Mouse (Mus musculus): ENCODE measurements around the gene Map2k1.
A peak's percentile ranks its signal among the peaks of the same experiment; 100 is the strongest.

Gene Map2k1

DNA sequence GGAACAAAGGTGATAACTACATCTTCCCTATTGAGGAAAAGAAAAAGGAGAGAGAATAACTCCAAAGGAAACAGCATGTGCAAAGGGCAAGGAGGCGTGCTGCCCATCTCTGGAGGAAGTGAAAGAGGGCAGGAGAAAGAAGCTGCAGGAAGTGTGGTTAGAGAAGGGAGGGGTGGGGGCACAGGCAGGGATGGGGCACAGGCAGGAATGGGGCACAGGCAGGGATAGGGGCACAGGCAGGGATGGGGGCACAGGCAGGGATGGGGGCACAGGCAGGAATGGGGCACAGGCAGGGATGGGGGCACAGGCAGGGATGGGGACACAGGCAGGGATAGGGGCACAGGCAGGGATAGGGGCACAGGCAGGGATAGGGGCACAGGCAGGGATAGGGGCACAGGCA is 4.1 kb downstream of the Map2k1 start:
- no peak for DNase-seq (ENCODE audit: low spot score)

DNA sequence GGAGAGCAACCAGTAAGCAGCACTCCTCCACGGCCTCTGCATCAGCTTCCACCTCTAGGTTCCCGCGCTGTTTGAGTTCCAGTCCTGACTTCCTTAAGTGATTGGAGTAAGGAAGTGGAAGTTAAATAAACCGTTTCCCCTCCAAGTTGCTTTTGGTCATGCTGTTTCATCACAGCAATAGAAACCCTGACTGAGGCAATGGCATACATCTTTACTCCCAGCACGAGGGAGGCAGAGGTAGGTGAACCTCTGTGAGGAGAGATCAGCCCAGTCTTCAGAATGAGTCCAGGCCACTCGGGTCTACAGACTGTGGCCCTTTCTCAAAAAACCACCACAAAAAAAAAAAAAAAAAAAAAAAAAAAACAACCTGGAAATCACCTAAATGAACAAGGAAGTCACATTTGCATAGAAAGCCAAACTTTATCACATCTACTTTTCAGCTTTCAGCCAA is 11.0 kb downstream of the Map2k1 start:
- DNase-seq (ENCODE audit: low spot score): no peak

DNA sequence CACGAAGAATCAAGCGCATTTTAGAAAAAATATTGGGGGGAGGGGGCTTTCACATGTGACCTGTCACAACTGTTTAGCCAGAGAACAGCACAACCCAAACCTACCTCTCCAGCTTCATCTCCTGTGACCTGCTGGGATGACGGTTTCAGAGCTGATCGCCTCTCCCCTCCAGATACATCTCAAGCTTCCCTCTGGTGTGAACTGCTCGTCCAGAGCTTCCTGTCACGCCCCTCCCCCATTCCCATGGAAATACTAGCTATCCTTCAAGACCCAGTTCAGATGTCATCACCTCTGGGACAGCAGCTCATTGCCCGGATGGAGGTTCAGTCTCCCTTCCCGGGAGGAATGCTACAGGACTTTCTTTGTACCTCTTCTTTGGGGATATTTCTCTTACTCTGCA is 12.8 kb downstream of the Map2k1 start:
- DNase-seq (ENCODE audit: low spot score): no peak

DNA sequence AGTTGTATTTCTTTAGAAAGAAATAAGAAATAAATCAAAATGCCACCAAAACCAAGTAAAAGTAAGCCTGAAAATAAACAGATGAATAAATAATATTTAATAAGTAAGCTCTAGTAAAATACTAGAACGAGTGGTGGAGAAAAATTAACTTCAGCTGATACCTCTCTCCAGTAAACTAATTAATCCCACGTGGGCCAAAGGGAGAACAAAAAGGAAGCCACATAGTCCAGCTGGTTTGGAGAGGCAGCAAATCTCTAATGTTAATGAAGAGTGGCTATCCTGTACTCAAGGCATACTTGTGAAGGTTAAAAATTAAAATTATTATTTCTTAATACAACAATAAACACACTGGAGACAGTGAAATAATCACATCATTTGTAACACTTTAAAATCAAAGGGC is 13.3 kb downstream of the Map2k1 start:
- no peak for DNase-seq (ENCODE audit: low spot score)

DNA sequence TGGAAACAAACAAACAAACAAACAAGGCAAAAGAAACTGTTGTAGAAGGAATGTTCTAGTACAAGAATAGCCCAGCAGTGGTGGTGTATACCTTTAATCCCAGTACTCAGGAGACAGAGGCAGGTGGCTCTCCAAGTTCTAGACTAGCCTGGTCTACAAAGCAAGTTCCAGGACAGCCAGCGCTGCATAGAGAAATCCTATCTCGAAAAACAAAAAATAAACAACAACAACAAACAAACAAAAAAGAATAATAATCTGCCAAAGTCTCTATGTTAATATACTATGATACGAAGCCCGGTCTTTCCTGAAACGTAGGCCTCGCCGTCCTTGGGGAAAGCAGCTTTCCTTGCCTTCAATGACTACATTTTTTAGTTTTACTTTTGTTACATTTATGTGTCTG is 17.4 kb downstream of the Map2k1 start:
- DNase-seq (ENCODE audit: low spot score): no peak

DNA sequence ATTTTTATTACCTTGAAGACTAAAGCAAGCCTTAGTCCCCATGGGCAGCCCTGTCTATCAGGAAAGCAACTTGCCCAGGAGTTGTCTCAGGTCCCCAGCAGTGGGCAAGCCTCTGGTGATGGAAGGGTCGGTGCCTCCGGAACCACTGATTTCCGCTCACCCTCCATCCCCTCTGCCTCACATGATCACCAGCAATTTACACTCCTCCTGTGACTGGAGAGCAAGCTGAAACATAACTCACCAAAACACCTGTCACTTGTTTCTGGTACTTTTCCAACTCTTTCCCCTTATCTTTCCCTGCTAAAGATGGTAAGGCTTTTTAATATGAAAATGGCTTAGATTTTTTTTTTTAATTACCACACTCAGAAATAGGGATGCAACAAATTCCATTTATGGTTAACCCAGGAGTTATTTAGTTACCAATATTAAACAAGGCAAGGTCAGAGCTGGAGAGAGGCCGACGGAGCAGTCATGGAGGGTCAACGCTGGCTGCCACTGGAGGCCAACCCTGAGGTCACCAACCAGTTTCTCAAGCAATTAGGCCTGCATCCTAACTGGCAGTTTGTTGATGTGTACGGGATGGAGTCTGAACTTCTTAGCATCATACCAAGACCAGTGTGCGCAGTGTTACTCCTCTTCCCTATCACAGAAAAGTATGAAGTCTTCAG is 18.5 kb downstream of the Map2k1 start, which contains the start of gene Uchl4:
Gene Uchl4, plus strand, starts transcription at position 434 of the 668 bp plus-strand sequence.
- no peak for DNase-seq (ENCODE audit: low spot score)

DNA sequence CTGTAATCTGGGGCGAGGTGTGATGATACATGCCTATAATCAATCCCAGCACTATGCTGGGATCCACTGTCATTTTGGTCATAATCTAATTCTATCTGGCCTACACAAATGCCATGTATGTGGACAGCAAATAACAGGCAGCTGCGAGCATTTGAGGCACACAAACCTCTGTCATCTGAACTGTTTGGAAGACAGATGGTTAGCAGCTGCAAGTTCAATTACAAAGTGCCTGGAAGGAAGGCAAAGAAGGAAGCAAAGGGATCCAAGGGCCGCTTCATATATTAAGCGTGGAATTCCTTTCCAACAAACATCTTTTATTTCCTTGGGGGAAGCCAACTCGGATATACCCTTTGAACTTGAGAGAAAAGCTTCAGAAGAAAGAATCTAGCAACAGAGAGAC is 19.8 kb downstream of the Map2k1 start:
- no peak for DNase-seq (ENCODE audit: low spot score)

DNA sequence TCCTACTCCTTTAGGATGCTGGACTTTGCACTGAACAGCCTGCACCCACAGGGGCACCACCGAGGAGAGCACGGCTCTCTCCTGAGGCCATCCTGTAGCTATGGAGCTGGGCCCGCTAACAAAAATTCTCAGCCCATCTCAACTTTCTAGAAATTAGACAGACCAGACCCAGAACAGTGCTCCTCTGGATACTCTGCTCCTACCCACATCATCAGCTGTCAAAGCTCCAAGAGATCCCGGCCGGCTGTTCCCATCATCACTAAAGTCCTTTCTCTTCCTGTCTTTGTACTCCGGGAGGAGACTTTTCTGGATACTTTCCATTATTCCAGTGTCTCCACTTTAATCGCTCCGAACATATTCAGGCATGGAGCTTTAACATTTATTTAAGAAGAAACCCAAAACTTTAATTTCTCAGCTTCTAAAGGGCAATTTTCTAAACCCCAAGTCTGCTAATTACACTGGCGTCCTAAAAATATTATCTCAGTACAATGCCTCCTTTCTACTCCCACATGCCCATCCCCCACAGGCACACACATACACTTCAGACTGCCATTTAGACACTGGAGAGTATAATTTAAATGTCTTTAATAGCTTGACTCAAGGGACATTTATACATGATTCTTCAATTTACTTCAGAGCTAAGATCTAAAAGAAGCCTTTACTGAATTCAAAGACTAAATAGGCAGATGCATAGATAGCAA is 21.0 kb downstream of the Map2k1 start:
- DNase-seq (ENCODE audit: low spot score): peak; percentile 35

DNA sequence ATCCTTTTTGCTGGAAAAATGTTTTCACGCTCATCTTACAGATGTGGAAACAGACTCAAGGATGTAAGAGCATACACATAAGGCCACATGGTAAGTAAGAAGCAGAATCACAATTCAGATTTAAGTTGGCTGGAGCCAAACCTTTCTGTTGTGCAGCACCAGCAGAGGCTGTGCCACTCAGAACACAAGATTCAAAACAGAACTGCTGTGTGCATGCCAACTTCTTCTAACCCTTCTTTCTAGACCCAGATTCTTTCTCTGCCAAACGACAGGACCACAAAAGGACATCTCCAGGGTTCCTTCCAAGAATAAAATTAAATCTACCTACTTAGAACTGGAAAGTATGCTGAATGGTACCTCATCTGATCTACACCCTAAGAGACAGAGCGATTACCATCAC is 21.8 kb downstream of the Map2k1 start:
- DNase-seq (ENCODE audit: low spot score): no peak

DNA sequence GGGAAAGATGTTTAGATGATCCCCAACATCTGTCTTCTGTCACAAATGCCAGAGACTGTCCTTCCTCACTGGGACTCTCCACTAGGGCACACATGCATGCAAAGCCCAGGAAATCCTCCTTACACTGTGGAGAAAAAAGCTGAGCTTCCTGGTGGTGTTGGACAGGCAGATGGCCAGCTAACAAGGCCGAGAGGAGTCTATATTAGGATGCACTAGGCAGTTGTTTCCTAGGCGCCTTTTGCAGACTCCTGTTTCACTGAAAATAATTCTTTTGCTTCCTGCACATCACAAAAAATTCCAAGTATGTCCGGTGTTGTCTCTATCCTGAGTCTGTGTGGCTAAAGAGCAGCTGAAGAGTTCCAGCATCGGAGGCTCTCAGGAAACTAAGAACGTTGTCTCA is 22.3 kb downstream of the Map2k1 start:
- no peak for DNase-seq (ENCODE audit: low spot score)

DNA sequence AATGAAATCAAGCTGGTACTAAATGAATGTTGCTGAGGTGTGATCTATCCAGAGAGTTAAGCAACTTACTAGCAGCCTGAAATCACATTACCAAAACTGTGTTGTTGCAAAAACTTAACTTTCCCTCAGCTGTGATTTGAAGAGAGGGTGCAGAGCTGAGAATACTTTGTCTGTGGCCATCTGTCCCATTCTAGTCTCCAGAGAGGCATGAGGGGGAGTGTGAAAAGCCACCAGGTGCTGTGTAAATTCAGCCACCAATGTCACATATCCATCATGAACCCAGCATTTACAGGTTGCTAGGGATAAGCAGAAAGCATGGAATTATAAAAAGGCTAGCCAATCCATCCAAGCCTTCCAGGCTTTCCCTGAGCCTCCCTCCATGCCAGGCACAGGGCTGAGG is 24.5 kb downstream of the Map2k1 start:
- peak; percentile 37 for DNase-seq (ENCODE audit: low spot score)

DNA sequence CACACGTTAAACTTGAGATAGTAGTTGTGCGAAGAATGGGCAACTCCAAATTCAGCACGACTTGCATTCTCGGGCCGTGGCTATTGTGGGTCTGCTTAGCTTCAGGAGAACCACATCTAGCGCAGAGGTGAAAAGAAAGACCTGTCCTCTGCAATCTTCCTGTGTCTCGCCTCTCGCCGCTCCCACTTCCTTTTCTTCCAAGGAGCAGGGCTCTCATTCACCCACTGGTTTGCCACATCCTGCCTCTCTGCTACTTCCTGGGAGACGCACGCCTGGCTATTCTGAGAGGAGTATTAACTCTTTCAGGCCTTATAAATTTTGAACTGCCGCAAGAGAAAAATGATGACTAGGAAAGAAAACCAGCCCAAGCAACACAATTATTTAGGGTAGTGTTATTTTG is 25.7 kb downstream of the Map2k1 start:
- no peak for DNase-seq (ENCODE audit: low spot score)

DNA sequence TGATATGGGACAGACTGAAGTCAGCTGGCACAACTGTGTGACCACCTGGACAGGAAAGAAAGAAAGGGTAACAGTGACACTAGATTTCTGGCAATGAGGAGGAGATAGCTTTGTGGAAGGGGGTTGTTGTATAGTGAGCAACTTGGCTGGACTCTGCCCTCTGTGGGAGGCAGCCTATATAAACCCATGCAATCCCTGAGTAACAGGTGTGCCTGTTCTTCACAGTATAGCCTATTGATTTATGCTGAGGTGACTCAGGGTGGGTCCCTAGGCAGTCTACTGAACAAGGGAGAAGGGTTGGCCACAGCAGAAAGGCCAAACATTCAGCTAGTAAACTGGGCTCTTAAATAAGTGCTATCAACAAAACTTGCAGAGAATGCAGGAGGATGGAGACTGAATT is 27.6 kb downstream of the Map2k1 start:
- no peak for DNase-seq (ENCODE audit: low spot score)

DNA sequence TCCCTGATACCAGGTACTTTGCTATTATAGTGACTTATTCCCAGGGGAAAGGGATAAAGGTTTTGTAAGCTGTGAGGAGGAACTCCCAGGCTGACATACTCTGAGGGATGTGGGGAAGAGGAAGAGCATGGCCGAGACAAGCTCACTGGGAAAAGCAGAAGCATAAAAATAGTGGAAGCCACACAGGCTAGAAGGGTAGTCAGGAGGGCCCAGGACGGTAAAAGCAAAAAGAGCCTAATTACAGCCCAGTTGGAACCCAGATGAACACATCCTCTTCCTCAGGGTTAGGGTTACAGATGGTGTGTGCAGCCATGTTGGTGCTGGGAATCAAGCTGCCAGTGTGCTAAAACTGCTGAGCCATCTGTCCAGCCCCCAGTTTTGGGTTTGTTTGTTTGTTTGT is 31.3 kb downstream of the Map2k1 start:
- no peak for DNase-seq (ENCODE audit: low spot score)

DNA sequence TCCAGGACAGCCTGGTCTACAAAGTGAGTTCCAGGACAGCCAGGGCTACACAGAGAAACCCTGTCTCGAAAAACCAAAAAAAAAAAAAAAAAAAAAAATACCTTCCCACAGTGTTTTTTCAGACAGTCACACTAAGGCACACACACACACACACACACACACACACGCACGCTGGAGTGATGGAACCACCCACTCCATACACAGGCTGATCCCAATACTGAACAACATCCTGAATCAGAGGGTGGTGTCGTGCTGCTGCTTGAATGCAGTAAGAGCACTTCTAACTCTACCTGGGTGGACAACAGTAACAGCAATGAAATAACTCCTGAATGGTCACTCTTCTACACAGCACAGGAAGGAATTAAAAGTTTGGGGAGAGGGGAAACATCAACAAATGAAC is 32.0 kb downstream of the Map2k1 start:
- peak; percentile 44 for DNase-seq (ENCODE audit: low spot score)

DNA sequence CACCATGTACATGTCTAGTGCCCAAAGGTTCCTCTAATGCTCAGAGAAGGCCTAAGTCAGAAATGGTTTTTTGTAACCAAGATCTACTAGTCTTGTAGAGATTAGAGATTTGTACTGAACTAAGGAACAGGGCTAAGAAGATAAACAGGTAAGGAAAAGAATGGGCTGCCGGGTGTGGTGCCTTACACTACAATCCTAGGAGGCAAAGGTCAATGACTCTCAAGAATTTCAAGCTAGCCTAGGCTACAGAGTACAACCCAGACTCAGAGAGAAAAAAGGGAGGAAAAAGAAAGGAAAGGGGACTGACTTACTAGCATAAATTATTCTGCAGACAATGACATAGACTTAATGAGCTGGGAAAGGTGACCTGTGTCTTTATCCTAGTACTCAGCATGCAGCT is 32.8 kb downstream of the Map2k1 start:
- no peak for DNase-seq (ENCODE audit: low spot score)

DNA sequence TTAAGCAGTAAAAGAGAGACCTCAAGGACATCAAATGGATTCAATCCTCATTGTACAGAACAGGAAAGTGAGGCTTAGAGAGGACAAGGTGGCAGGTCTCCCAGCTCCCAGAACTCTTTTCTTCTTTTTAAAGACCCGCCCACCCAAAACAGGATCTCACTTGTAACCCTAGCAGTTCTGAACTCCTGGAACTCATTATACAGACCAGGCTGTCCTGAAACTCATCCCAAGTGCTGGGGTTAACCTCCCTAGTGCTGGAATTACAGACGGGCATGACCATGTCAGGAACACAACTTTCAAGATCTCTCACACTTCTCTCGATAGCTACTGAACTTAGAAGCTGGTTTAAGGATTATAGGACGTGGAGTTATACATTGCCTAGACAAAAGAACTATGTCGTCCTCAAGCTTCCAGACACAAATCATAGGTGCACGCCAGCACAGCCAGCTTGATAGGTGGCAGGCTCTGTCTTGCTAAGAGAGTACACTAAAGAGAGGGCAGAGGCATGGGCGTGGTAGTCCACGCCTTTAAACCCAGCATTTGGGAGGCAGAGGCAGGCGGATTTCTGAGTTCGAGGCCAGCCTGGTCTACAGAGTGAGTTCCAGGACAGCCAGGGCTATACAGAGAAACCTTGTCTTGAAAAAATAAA is 33.5 kb downstream of the Map2k1 start:
- DNase-seq (ENCODE audit: low spot score): no peak

DNA sequence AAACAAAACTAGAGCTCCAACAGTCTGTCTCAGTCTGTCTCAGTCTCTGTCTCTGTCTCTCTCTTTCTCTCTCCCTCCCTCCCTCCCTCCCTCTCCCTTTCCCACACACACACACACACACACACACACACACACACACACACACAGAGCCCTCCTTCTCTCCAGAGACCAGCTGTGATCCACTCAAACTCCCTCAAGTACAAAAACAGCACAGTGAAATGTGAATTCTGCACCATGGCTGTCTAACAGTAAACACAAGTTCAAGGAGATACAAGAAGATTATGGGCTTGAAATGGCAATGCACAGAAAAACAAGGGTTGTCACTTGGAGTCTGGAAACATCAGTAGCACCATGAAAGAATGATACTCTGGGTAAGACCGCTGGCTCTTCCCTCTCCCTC is 34.1 kb downstream of the Map2k1 start:
- no peak for DNase-seq (ENCODE audit: low spot score)

DNA sequence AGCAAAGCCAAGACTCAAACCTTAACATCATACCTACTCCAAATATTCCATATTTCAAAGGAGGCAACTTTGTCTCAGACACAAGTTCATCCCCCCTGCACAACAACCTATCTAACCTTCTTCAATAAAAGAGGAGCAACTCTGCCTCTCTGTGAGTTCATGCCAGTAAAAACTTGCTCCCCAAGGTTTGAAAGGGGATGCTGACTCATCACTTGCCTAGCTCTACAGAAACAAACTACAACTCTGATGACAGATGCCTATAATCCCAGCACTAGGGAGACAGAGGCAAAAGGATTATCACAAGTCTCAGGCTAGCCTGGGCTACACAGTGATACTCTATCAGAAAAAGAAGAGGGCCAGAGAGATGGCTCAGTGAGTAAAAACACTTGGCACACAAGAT is 35.5 kb downstream of the Map2k1 start:
- no peak for DNase-seq (ENCODE audit: low spot score)

DNA sequence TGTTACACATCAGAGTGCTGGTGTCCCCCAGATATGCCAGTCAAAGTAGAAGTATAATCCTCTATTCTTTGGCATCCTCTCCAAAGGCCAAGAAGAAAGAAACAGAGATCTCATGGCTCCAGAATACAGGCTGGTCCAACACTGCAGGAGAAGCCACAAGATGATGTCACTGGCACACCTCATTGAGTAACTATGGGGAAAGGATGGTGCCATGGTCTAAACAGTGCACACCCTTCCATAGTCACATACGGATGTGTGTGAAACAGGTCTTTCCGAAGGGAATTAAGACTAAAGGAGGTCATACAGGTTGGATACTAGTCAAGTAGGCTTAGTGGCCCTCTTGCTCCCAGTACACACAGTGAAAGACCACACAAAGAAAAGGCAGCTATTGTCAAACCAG is 36.8 kb downstream of the Map2k1 start:
- no peak for DNase-seq (ENCODE audit: low spot score)

DNA sequence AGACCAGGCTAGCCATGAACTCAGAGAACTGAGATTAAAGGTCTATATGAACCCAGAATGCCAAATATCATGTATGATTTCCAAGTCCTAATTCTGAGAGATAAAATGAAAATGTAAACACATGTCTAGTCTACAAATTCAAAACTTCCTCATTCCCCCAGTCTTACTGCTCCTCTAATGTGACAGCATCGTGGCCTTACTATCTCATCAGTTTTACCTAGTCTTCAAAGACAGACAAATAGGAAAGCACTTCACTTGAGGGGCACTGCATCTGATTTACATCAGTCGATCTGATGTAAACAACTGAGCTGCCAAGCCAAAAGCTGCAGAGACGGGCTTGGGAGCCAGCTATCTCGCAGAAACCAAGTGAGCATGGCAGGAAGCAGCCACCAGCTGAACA is 37.3 kb downstream of the Map2k1 start:
- no peak for DNase-seq (ENCODE audit: low spot score)

DNA sequence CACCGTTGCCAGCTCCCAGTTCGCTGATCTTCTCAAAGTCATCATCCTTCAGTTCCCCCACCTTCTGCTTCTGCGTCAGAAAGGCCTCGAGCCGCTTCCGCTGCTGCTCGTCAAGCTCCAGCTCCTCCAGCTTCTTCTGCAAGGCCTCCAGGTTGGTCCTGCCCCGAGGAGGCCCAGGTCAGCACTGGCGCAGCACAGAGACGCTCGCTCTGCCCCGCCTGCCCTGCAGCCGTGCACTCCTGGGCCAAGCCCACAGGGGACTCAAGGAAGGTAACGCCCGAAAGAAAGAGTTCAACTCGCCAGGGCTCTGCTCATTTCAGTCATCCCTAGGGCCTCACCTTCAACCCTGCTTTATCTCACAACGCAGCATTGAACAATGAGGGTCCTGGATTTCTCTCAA is 39.0 kb downstream of the Map2k1 start:
- DNase-seq (ENCODE audit: low spot score): no peak

DNA sequence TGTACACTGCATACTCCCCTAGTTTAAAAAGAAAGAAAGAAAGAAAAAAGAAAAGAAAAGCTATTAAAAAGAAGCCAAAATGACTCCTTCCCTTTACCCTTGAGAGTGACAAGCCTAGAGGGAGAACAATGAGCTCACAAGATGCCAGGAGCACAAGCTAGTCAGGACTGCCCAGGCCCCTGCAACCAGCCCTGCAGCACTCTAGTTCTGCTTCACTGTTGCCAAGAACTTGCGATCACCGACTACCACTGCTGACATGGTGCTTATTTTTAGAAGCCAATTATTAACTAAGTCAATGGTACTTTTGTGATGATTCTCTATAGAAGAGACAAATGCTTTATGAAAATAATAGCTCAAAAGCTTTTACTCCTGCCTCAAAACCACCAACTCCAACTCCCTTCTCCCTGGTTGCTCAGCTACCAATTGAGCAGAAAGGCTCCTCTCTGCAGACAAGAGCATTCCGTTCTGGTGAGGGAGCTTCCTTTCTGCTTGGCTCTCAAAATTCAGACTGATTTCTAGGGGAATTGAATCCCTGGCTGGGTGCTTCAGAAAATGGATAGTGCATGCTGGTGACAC is 45.8 kb downstream of the Map2k1 start:
- no peak for DNase-seq (ENCODE audit: low spot score)

Measured in layer of hippocampus, adult 11-12 months (tissue).